Mouse (Mus musculus) midbrain, postnatal 0 days (tissue): ENCODE data around the gene Scpep1. TPM values are rescaled to one million over a fixed set of nuclear protein-coding genes. Genes with fewer than 3 reads are reported as not detected.
A peak's percentile ranks its signal among the peaks of the same experiment; 100 is the strongest.

Source experiments
- ATAC-seq: fragments of 200-750 bp; cut with Nextera tagmentation; 2 replicates; pipeline ENCODE4 v1.8.0; 2017; ENCODE audit warnings: moderate number of reproducible peaks, mild to moderate bottlenecking, moderate TSS enrichment, moderate library complexity; ENCODE audit not compliant: low FRiP score
- DNase-seq: peaks from one replicate; pipeline ENCODE4 v3.0.0-alpha.2; 2015; ENCODE audit warnings: low spot score
- H3K27ac ChIP-seq: fragments of 300-500 bp; sonication (generic); 2 replicates; pipeline ENCODE4 v1.5.1; 2014; ENCODE audit warnings: low read depth, mild to moderate bottlenecking, low read length, mixed read lengths
- H3K27me3 ChIP-seq: fragments of 300-500 bp; sonication (generic); 2 replicates; pipeline ENCODE4 v1.6.1; 2014; ENCODE audit warnings: low read length, control low read depth, mixed read lengths; ENCODE audit not compliant: insufficient read depth
- H3K36me3 ChIP-seq: fragments of 300-500 bp; sonication (generic); 2 replicates; pipeline ENCODE4 v1.6.1; 2014; ENCODE audit warnings: low read length, control low read depth, mixed read lengths; ENCODE audit not compliant: insufficient read depth
- H3K4me1 ChIP-seq: fragments of 300-500 bp; sonication (generic); 2 replicates; pipeline ENCODE4 v1.6.1; 2014; ENCODE audit warnings: mild to moderate bottlenecking, control low read depth, antibody characterized with exemption, low read length, mixed read lengths; ENCODE audit not compliant: insufficient read depth
- H3K4me2 ChIP-seq: fragments of 300-500 bp; sonication (generic); 2 replicates; pipeline ENCODE4 v1.6.1; 2014; ENCODE audit warnings: low read depth, mild to moderate bottlenecking, low read length, mixed read lengths; ENCODE audit not compliant: poor library complexity, severe bottlenecking
- H3K4me3 ChIP-seq: fragments of 300-500 bp; sonication (generic); 2 replicates; pipeline ENCODE4 v1.5.1; 2014; ENCODE audit warnings: low read depth, mild to moderate bottlenecking, low read length, moderate library complexity
- H3K9ac ChIP-seq: fragments of 300-500 bp; sonication (generic); replicated peaks from 2 replicates; pipeline ENCODE4 v1.6.1; 2014; ENCODE audit warnings: mild to moderate bottlenecking, low read length, moderate library complexity, mixed read lengths; ENCODE audit not compliant: poor library complexity, severe bottlenecking
- H3K9me3 ChIP-seq: fragments of 300-500 bp; sonication (generic); 2 replicates; pipeline ENCODE4 v1.6.1; 2016; ENCODE audit warnings: low read length, control low read depth
- CTCF ChIP-seq: IDR thresholded peaks from 2 replicates; pipeline ENCODE4 v1.5.1; 2016; ENCODE audit warnings: antibody characterized with exemption, mild to moderate bottlenecking
- WGBS: fragments of 180-500 bp; shearing (Covaris S2); extraction: QIAGEN DNeasy Blood & Tissue Kit; methylation state at CpG from one replicate; pipeline ENCODE4 v1.1.7; 2014; 5-methylcytosine and 5-hydroxymethylcytosine counted together
- polyA plus RNA-seq: library from polyadenylated mRNA; unstranded; fragments of >200 nt; fragmentation: Nextera tagmentation; extraction: Ambion mirVana; gene quantifications from 2 replicates; pipeline ENCODE4 v1.2.1, GENCODE M21; 2015
- total RNA-seq: library from RNA; depleted of rRNA; stranded (reverse); fragments of >200 nt; gene quantifications from 2 replicates; pipeline ENCODE4 v1.2.3, GENCODE M21; 2014

The Scpep1 gene
- total and polyA plus RNA-seq, 2 experiments from 2014 or later = 27.2 to 37.1 TPM

- no peak within 1 kb of the TSS for H3K4me3 ChIP-seq
- ATAC-seq (no peak), DNase-seq (no peak)
- no peaks in the 10 kb centered on the region for H3K9me3 ChIP-seq
- TF ChIP-seq CTCF = no peak
- no peak within 1 kb of the TSS for H3K4me2 ChIP-seq
- WGBS = 90% methylated on average over 2 of the region's 3 CpGs
- H3K9ac ChIP-seq = no peak within 1 kb of the TSS
- H3K4me1 ChIP-seq = no peaks in the 10 kb centered on the region
- H3K27ac ChIP-seq = no peak within 1 kb of the TSS
- no peaks in the 10 kb centered on the region for H3K36me3 ChIP-seq
- H3K27me3 ChIP-seq = no peaks in the 10 kb centered on the region
Observed at GRCm38 (mm10) chr11:88966881-88967361, 11.7 kb upstream of the Scpep1 start, which contains the start of gene Elobl. TSS of gene Elobl (minus strand) at chr11:88966931.

- Histone ChIP-seq H3K4me1 (no peaks in the 10 kb centered on the region), H3K36me3 (no peaks in the 10 kb centered on the region), H3K27me3 (no peaks in the 10 kb centered on the region), H3K4me3 (no peak overlapping the region), H3K27ac (no peak overlapping the region), H3K9ac (no peak overlapping the region), H3K9me3 (no peaks in the 10 kb centered on the region), H3K4me2 (no peak overlapping the region)
- WGBS = 75% methylated on average over 3 of the region's 3 CpGs
- DNase-seq (no peak), ATAC-seq (no peak)
- TF ChIP-seq CTCF = no peak
Observed at GRCm38 (mm10) chr11:88958851-88959250, 3.6 kb upstream of the Scpep1 start.

DNA sequence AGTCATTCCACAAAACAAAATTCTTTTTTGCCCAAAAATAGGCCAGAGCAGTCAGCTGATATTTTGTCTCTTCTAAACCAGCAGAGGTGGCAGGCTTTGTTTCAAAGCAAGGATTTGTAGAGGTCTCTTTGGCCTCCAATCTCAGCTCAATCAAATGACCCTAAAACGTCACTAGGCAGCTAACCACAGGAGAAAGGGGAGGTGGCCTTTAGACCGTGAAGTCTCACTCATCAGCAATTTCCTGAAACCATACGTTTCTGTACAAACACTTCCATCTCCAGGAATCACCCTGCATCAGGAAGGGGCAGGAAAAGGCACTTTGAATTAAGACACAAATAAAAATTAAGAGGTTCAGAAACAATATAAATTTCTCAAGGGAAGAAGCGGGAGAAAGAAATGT, 462 bp downstream of the Scpep1 start:
- Histone ChIP-seq H3K27ac (peak overlapping the region; percentile 68), H3K9ac (peak overlapping the region; percentile 66), H3K4me3 (peak overlapping the region; percentile 46), H3K27me3 (no peaks in the 10 kb centered on the region), H3K4me2 (peak overlapping the region; percentile 49), H3K9me3 (no peaks in the 10 kb centered on the region), H3K4me1 (no peaks in the 10 kb centered on the region), H3K36me3 (peaks cover 5% of the 10 kb centered on the region; the same call in 1 of the 2 replicates)
- ATAC-seq = peak; percentile 34; the same call in 1 of the 2 replicates
- WGBS = 1% methylated on average over 4 of the region's 4 CpGs
- DNase-seq = peak; percentile 51
- no peak for TF ChIP-seq CTCF

- no peaks in the 10 kb centered on the region for H3K4me1 ChIP-seq
- no peak for TF ChIP-seq CTCF
- H3K27me3 ChIP-seq = no peaks in the 10 kb centered on the region
- peaks cover 9% of the 10 kb centered on the region; the same call in 1 of the 2 replicates for H3K36me3 ChIP-seq
- no peak overlapping the region for H3K27ac ChIP-seq
- 96% methylated on average over 3 of the region's 3 CpGs for WGBS
- DNase-seq = no peak
- no peaks in the 10 kb centered on the region for H3K9me3 ChIP-seq
- H3K4me3 ChIP-seq = no peak overlapping the region
- no peak for ATAC-seq
- peak overlapping the region; percentile 49 for H3K4me2 ChIP-seq
- H3K9ac ChIP-seq = no peak overlapping the region
Observed at GRCm38 (mm10) chr11:88953582-88953981, 1.7 kb downstream of the Scpep1 start.

DNA sequence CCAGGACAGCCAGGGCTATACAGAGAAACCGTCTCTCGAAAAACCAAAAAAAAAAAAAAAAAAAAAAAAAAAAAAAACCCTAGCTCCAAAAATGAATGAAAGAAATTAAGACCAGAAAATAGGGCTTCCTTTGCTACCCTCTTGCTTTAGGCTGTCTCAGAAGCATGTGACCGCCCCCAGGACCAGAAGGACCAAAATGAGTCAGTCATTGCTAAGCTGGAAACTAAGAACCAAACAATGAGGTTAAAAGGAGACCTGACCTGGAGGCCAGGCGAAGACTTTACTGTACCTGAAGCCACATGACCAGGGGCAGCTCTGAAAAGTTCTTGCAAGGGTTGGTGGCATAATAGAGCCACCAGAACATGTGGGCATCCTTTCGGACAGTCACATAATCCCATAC, 3.1 kb downstream of the Scpep1 start:
- peaks cover 10% of the 10 kb centered on the region; the same call in 1 of the 2 replicates for H3K36me3 ChIP-seq
- no peaks in the 10 kb centered on the region for H3K4me1 ChIP-seq
- no peak for ATAC-seq
- no peak overlapping the region for H3K4me3 ChIP-seq
- H3K9me3 ChIP-seq = no peaks in the 10 kb centered on the region
- no peak for DNase-seq
- H3K4me2 ChIP-seq = no peak overlapping the region
- 98% methylated on average over 5 of the region's 5 CpGs for WGBS
- H3K27ac ChIP-seq = no peak overlapping the region
- TF ChIP-seq CTCF = no peak
- H3K9ac ChIP-seq = no peak overlapping the region
- no peaks in the 10 kb centered on the region for H3K27me3 ChIP-seq

DNA sequence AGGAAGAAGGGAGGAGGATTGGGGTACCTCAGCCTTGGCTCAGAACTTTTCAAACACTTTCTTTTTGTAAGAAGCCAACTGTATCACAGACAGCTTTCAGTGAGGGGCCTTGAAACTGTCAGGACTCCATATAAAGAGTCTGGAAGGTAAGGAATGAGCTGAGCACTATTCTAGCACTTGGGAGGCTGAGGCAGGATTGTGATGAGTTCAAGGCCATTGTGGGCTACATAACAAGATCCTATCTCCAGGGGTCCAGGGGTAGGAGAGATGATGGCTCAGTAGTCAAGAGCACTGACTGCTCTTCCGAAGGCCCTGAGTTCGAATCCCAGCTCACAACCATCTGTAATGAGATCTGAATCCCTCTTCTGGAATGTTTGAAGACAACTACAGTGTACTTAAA, 3.7 kb downstream of the Scpep1 start:
- TF ChIP-seq CTCF = no peak
- Histone ChIP-seq H3K9me3 (no peaks in the 10 kb centered on the region), H3K4me3 (no peak overlapping the region), H3K36me3 (peaks cover 15% of the 10 kb centered on the region), H3K4me1 (no peaks in the 10 kb centered on the region), H3K27me3 (no peaks in the 10 kb centered on the region), H3K4me2 (no peak overlapping the region), H3K9ac (no peak overlapping the region), H3K27ac (no peak overlapping the region)
- DNase-seq (no peak), ATAC-seq (no peak)
- 93% methylated on average over 2 of the region's 2 CpGs for WGBS
